13 mouse cellular contexts compared by ENCODE assay signal in genomic region chr1:193540486-193540885, GRCm38 (mm10).
A peak's percentile ranks its signal among the peaks of the same experiment; 100 is the strongest.
DNase-seq lines count a peak whose midpoint lies in the region.
"Had no signal": no experiment of that assay in that cellular context is flagged by ENCODE, and none has a peak within 500 bp of the region (broad histone marks: within the 10 kb centered on the region; RNA-seq: fewer than 3 reads in every experiment).

No protein-coding gene starts in this region.

- peak; percentile 15 to 19 for DNase-seq in cerebellum, postnatal 10 days
- no peak for DNase-seq in cerebellum, adult 11-12 months
- DNase-seq in heart, adult 11 months = peak; percentile 51
- DNase-seq in heart, adult 9 months (ENCODE audit: low spot score in 2 of 2) = no peak
- DNase-seq in urinary bladder, adult 2 months (ENCODE audit: low spot score) = no peak
- DNase-seq: adrenal gland, adult 8-10 months; adrenal gland, postnatal 14 days; adrenal gland, postnatal 36 days; cerebellum, adult 18-20 months; cerebellum, adult 8-10 months; cerebellum, adult 9-11 months; cerebellum, postnatal 25 days; forebrain, postnatal 0 days had no signal

Comparison
In these comparisons a context has a peak if more than half of its experiments do, and no peak if none do; other contexts are left out.
1. DNase-seq: peak in cerebellum, postnatal 10 days (2 of 2) and heart, adult 11 months (single experiment); none in cerebellum, adult 11-12 months (single experiment), heart, adult 9 months (0 of 2) and urinary bladder, adult 2 months (single experiment).